Comparison of ENCODE assay signal across 8 mouse cellular contexts in the genomic region with DNA sequence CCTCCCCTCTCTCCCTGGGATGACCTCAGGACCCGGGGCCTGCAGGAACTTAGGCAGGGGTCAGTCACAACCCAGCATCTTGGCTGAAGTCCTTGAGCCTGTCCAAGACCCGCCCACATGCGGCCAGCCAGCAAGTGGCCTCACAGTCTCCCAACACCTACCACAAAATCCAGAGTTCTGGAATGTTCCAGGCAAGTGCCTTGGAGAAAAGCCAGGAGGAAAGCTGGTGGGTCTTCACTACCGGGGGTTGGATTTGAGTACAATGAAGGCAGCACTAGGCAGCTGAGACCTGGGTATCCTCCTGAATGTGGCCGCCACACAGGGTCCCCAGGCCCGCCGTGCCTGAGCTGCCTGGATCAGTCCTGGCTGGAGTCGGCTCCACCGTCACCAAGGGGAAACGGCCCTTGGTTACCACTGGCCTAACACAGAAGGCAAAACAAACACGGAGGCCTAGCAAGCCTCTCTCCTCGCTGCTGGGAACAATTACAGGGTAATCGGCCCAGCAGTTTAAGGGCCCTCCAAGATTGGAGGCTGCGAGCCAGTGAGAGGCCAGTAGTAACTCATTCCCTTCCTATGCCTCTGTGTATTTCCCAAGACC. TPM values are rescaled to one million over a fixed set of nuclear protein-coding genes. Genes with fewer than 3 reads are reported as not detected.
DNase-seq lines count a peak whose midpoint lies in the region; ATAC-seq and TF ChIP-seq lines count a peak whose summit lies in the region.

No protein-coding gene starts in this region.

- no peaks in the 10 kb centered on the region for H3K9me3 ChIP-seq in E14TG2a.4 (ENCODE audit: low read length)
- H3K9me3 ChIP-seq in intestine, postnatal 0 days (ENCODE audit: control insufficient read depth), result no peaks in the 10 kb centered on the region
- no peaks in the 10 kb centered on the region for H3K9me3 ChIP-seq in lung, postnatal 0 days (ENCODE audit: low read length)
- H3K9me3 ChIP-seq in stomach, embryonic 16.5 days (replicated peaks; ENCODE audit: control insufficient read depth, low read length), result no peaks in the 10 kb centered on the region

- TF ChIP-seq POLR2A in heart, adult 2 months (IDR thresholded peaks at IDR 0.05; ENCODE audit: insufficient read depth, low read depth, low read length), result no peak

- no peaks in the 10 kb centered on the region; the same call in 1 of the 2 replicates for H3K79me2 ChIP-seq in heart, adult 2 months (replicated peaks; ENCODE audit: control insufficient read depth, insufficient read depth, low read length)

- H3K36me3 ChIP-seq in E14TG2a.4 (ENCODE audit: insufficient read depth, low read length), result peaks cover 5% of the 10 kb centered on the region; the same call in 1 of the 2 replicates
- no peaks in the 10 kb centered on the region for H3K36me3 ChIP-seq in heart, adult 2 months (ENCODE audit: control insufficient read depth, insufficient read depth, low read length)
- peaks cover 4% of the 10 kb centered on the region; the same call in 1 of the 2 replicates for H3K36me3 ChIP-seq in intestine, postnatal 0 days (ENCODE audit: control insufficient read depth, insufficient read depth)
- H3K36me3 ChIP-seq in lung, postnatal 0 days (ENCODE audit: insufficient read depth, low read length), result no peaks in the 10 kb centered on the region
- no peaks in the 10 kb centered on the region for H3K36me3 ChIP-seq in stomach, embryonic 16.5 days (ENCODE audit: control insufficient read depth, insufficient read depth, low read length)

- H3K27me3 ChIP-seq in E14TG2a.4 (ENCODE audit: insufficient read depth, low read length), result no peaks in the 10 kb centered on the region
- H3K27me3 ChIP-seq in heart, adult 2 months (ENCODE audit: control insufficient read depth, insufficient read depth, low read length), result no peaks in the 10 kb centered on the region
- no peaks in the 10 kb centered on the region for H3K27me3 ChIP-seq in intestine, postnatal 0 days (replicated peaks; ENCODE audit: control insufficient read depth, insufficient read depth, low read length)
- H3K27me3 ChIP-seq in lung, postnatal 0 days (replicated peaks; ENCODE audit: insufficient read depth, low read length), result no peaks in the 10 kb centered on the region
- no peaks in the 10 kb centered on the region for H3K27me3 ChIP-seq in stomach, embryonic 16.5 days (ENCODE audit: control insufficient read depth, insufficient read depth, low read length)

- H3K27ac ChIP-seq in heart, adult 2 months, result peak overlapping the region; percentile 90
- peak overlapping the region; percentile 89 for H3K27ac ChIP-seq in intestine, postnatal 0 days (ENCODE audit: low read depth, low read length)
- H3K27ac ChIP-seq in lung, postnatal 0 days (ENCODE audit: low read length), result peak overlapping the region; percentile 84
- H3K27ac ChIP-seq in stomach, embryonic 16.5 days (ENCODE audit: low read length), result peak overlapping the region; percentile 64

- TF ChIP-seq EP300 in heart, adult 2 months (IDR thresholded peaks at IDR 0.05; ENCODE audit: insufficient read depth, low read depth, low read length), result peak; percentile 49; the same call in 1 of the 2 replicates
- TF ChIP-seq EP300 in lung, postnatal 0 days (IDR thresholded peaks at IDR 0.05), result no peak

- WGBS in heart, adult 2 months, result 17% methylated on average over 14 of the region's 14 CpGs
- 23% methylated on average over 14 of the region's 14 CpGs for WGBS in intestine, postnatal 0 days
- 15% methylated on average over 14 of the region's 14 CpGs for WGBS in lung, postnatal 0 days
- 29% methylated on average over 14 of the region's 14 CpGs for WGBS in stomach, embryonic 16.5 days

- intact Hi-C loops in heart, adult 2 months (cut with DNase I), result loop anchor here (2.0 kb wide), 1 partner anchor 33 kb away; the partner anchor contains the start of gene Spsb1

- peak overlapping the region; percentile 29; the same call in 1 of the 2 replicates for H3K4me3 ChIP-seq in E14TG2a.4 (replicated peaks; ENCODE audit: low read length)
- peak overlapping the region; percentile 4; the same call in 1 of the 2 replicates for H3K4me3 ChIP-seq in heart, adult 2 months
- no peak overlapping the region for H3K4me3 ChIP-seq in intestine, postnatal 0 days (ENCODE audit: low read depth, low read length)
- no peak overlapping the region for H3K4me3 ChIP-seq in lung, postnatal 0 days (ENCODE audit: low read depth, low read length)
- no peak overlapping the region for H3K4me3 ChIP-seq in stomach, embryonic 16.5 days (replicated peaks; ENCODE audit: low read length)

- TF ChIP-seq CTCF in E14TG2a.4 (conservative IDR thresholded peaks at IDR 0.05; ENCODE audit: low read length), result no peak
- no peak for TF ChIP-seq CTCF in heart, adult 2 months (IDR thresholded peaks at IDR 0.05)
- TF ChIP-seq CTCF in intestine, postnatal 0 days (IDR thresholded peaks at IDR 0.05; ENCODE audit: low read depth), result no peak
- no peak for TF ChIP-seq CTCF in lung, postnatal 0 days (IDR thresholded peaks at IDR 0.05)

- peak; percentile 82 for DNase-seq in embryo, embryonic 11 days
- peak; percentile 78 to 85 for DNase-seq in heart, adult 2 months
- peak; percentile 89 for DNase-seq in lung, postnatal 0 days (ENCODE audit: low spot score)
- no peak for DNase-seq in spleen, postnatal 10 days (ENCODE audit: low spot score in 2 of 2)

- H3K4me2 ChIP-seq in intestine, postnatal 0 days (replicated peaks; ENCODE audit: low read depth), result peak overlapping the region; percentile 21; the same call in 1 of the 2 replicates
- no peak overlapping the region for H3K4me2 ChIP-seq in lung, postnatal 0 days (replicated peaks; ENCODE audit: low read depth, low read length)
- H3K4me2 ChIP-seq in stomach, embryonic 16.5 days (ENCODE audit: low read depth, low read length), result no peak overlapping the region

- H3K4me1 ChIP-seq in E14TG2a.4 (replicated peaks; ENCODE audit: low read depth, low read length), result peaks cover 45% of the 10 kb centered on the region
- peaks cover 29% of the 10 kb centered on the region for H3K4me1 ChIP-seq in heart, adult 2 months (ENCODE audit: control insufficient read depth, insufficient read depth, low read length)
- peaks cover 22% of the 10 kb centered on the region for H3K4me1 ChIP-seq in intestine, postnatal 0 days (replicated peaks; ENCODE audit: control insufficient read depth, insufficient read depth, low read length)
- H3K4me1 ChIP-seq in lung, postnatal 0 days (ENCODE audit: insufficient read depth, low read depth, low read length), result peaks cover 21% of the 10 kb centered on the region
- H3K4me1 ChIP-seq in stomach, embryonic 16.5 days (ENCODE audit: control insufficient read depth, insufficient read depth, low read length), result peaks cover 28% of the 10 kb centered on the region

- no peak for ATAC-seq in intestine, postnatal 0 days
- peak; percentile 90 for ATAC-seq in lung, postnatal 0 days
- ATAC-seq in stomach, embryonic 16.5 days (ENCODE audit: insufficient read depth, low FRiP score), result peak; percentile 46; the same call in 1 of the 2 replicates
- no peak for ATAC-seq in megakaryocyte progenitor cell, adult 5-6 weeks (replicated peaks; ENCODE audit: poor library complexity)

- H3K9ac ChIP-seq in heart, adult 2 months (ENCODE audit: low read depth, low read length), result peak overlapping the region; percentile 30
- H3K9ac ChIP-seq in intestine, postnatal 0 days (ENCODE audit: low read depth, low read length), result no peak overlapping the region
- H3K9ac ChIP-seq in lung, postnatal 0 days (replicated peaks; ENCODE audit: low read depth), result no peak overlapping the region
- peak overlapping the region; percentile 20 for H3K9ac ChIP-seq in stomach, embryonic 16.5 days (ENCODE audit: low read length)

RNA-seq across cellular contexts. Expression of gene Spsb1, which starts 32.6 kb away (rescaled TPM):
- 10 to 100 TPM; 28.3 to 35.3 TPM for total RNA-seq in heart, adult 2 months (2021)
- 32.2 and 38.7 TPM in 2 replicates for polyA plus RNA-seq in heart, adult 2 months (2012; rRNA removed)
- 26.4 and 26.5 TPM in 2 replicates for polyA plus RNA-seq in intestine, postnatal 0 days (2015; fragmentation: Nextera tagmentation; extraction: Ambion mirVana)
- polyA plus RNA-seq in lung, postnatal 0 days (2015; fragmentation: Nextera tagmentation; extraction: Ambion mirVana), result 14.6 and 19.2 TPM in 2 replicates
- 14.6 and 17.0 TPM in 2 replicates for polyA plus RNA-seq in stomach, embryonic 16.5 days (2015; fragmentation: Nextera tagmentation; extraction: Ambion mirVana)
- 0.05 and 0.27 TPM in 2 replicates for total RNA-seq in megakaryocyte progenitor cell, adult 5-6 weeks (2015)
- 0.41 TPM in 1 of 2 replicates, not detected in the other for total RNA-seq in megakaryocyte progenitor cell, adult 5-6 weeks (2017)

Comparison
In these comparisons a context has a peak if more than half of its experiments do, and no peak if none do; other contexts are left out.
1. H3K4me3 ChIP-seq: peak in E14TG2a.4 (single experiment) and heart, adult 2 months (single experiment); none in intestine, postnatal 0 days (single experiment), lung, postnatal 0 days (single experiment) and stomach, embryonic 16.5 days (single experiment).
2. DNase-seq: peak in embryo, embryonic 11 days (single experiment), heart, adult 2 months (2 of 2) and lung, postnatal 0 days (single experiment); none in spleen, postnatal 10 days (0 of 2).
3. H3K9ac ChIP-seq: peak in heart, adult 2 months (single experiment) and stomach, embryonic 16.5 days (single experiment); none in intestine, postnatal 0 days (single experiment) and lung, postnatal 0 days (single experiment).
4. ATAC-seq: peak in lung, postnatal 0 days (single experiment) and stomach, embryonic 16.5 days (single experiment); none in intestine, postnatal 0 days (single experiment) and megakaryocyte progenitor cell, adult 5-6 weeks (single experiment).
5. Peak in every context shown above with its lines, with median percentiles within 50 percentile points of each other: H3K27ac ChIP-seq.